Mouse (Mus musculus): ENCODE data around the gene Hpse2.

The Hpse2 gene

GRCm38 (mm10) chr19:42937544-42937943 lies 450.6 kb downstream of the Hpse2 start:
- DNase-seq = no peak

GRCm38 (mm10) chr19:42936661-42937193 lies 451.4 kb downstream of the Hpse2 start:
- no peak for DNase-seq

- no peak for DNase-seq
Observed at GRCm38 (mm10) chr19:42929702-42930101, 458.5 kb downstream of the Hpse2 start.

DNA sequence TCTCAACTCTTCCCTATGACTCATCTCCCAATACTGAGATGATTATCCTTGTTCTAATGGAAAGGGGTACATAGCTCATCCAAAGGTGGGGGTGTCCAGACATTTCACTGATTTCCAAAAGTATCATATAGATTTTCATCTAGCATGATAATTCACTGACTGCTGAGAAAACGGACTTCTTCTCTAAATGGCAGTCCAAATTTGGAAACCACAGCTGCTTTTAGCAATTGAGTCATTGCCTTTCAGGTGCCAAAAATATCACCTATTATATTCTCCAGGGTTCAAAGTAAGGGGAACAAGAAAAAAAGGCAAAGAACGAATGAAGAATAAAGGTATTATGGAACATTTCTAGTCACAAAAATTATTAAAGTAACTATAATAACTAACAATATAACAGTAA lies 459.9 kb downstream of the Hpse2 start:
- no peak for DNase-seq

DNA sequence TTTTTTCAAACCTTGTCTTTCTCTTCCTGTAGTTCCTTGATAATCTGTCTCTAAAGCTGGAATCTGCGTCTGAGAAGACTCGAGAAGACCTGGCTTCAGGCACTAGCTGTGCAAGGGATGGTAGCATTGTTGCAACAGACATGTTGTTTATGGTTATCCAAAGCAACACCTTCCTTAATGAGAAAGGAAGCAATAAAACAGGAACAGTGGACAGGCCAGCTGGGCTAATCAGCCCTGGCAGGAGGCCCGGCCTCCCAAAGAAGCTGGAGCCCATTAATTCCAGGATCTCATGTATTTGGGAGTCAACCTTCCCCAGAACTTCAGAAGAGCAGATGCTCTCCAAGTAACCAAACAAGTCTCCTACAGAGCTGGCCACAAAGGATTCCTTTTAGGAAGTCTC lies 465.5 kb downstream of the Hpse2 start:
- DNase-seq = peak; percentile 2 to 3

- DNase-seq = no peak
Observed at GRCm38 (mm10) chr19:42913703-42914102, 474.5 kb downstream of the Hpse2 start.

DNA sequence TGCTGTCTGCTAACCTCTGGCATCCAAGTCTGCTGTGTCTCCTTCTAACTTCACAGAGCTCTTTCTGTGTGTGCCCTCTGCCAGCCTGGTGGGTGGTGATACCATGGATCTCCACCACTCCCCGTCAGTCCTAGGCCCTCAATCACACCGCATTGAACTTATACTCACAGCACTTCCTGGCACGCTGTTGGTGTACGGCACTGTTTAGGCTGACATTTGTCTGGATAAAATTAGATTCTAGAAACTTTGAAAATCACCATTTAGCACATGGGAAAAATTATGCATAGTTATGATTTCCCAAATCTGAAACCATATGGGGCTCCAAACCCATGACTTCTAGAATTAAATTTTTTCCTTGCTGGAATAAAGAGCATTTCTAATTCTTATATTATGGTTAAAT lies 478.4 kb downstream of the Hpse2 start:
- DNase-seq = no peak

DNA sequence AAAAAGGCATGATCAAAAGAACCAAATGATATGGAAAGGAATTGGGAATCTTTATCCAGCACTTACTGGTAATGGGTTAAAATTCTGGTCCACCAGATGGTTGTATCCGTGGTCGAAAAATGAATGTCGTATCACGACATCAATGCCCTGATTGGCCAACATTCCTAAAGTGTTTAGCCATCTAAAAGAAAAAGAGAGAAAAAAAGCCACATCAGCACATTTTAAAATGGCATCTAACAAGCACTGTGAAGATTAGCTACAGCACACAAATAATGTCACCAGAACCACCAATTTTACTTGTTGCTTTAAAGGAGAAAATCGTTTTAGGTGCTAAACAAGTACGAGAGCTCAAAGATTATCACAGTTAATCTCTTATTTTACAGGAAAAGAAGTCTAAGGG lies 479.6 kb downstream of the Hpse2 start:
- DNase-seq = no peak

DNA sequence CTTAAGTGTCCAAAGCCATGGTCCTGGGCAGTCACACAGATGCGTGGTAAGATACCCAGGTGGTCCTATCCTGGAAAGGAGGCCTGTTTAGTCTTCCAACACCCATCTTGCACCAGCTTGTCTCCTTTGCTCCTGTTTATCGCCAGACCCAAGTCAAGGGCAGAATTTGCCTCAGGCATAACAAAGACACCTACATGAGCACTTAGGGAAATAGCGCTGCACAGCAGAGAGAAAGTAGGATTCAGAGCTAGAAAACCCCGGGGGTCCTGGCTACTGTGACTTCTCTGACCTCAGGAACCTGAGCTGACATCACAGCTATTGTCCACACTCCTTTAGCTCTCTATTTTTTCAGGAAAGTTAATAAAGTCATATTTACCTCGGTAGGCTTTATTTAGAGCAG lies 481.8 kb downstream of the Hpse2 start:
- no peak for DNase-seq

DNA sequence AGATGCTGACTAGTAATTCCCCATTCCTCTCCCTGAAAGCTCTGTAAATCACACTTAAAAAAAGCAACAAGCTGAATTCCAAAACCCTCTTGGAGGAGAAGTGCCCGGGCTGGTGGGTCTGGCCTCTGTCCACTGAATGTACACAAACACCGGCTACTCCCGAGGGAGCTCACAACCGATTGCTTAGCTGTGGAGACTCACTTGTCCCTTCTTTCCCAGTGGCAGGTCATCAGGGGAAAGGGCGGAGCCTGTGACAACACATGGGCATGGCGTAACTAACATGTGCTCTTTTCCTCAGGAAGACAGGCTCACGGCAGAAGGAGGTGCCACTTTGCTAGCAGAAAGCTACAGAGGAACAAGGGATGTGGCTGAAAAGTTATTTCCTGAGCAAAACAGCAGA lies 483.4 kb downstream of the Hpse2 start:
- no peak for DNase-seq

DNA sequence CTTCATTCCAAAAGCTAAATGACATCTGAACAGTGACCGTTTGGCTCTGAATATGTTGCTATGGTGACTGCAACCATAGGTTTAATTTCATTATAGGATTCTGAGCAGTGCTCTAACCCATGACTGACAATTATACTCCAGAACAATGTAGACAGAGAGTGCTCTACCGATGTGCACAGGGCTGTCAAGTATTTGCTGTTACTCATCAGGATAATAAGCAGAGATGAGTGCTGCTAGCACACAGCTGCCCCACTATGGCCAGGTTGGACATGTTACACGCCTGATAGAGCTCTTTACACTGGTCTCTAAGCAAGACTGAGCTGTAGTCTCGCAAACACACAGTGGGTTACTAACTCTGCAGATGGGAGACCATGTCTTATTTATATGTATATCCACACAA lies 483.9 kb downstream of the Hpse2 start:
- no peak for DNase-seq

- no peak for DNase-seq
Observed at GRCm38 (mm10) chr19:42903840-42904239, 484.3 kb downstream of the Hpse2 start.

- no peak for DNase-seq
Observed at GRCm38 (mm10) chr19:42902410-42903021, 485.6 kb downstream of the Hpse2 start.

GRCm38 (mm10) chr19:42891599-42891998 lies 496.6 kb downstream of the Hpse2 start:
- DNase-seq = no peak

DNA sequence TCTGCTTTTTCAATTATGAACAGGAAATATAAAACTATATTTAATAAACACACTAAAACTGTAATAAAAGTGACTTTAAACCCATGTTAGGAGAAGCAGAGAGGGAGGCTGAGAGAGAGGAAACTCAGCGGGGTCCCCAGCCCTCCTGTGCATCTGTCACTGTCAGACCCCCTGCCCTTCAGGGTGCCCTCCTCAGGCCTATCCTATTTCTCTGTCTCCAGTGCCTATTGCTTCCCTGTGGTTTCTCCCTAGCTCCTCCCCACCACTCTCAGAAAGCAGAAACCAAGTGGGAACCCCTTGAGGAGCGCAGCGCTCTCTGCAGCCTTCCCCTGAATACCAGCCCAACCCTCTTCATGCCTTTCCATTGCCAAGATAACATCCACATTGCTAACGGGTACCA lies 510.5 kb downstream of the Hpse2 start:
- DNase-seq = no peak

- DNase-seq = no peak
Observed at GRCm38 (mm10) chr19:42876563-42876962, 511.6 kb downstream of the Hpse2 start.

DNA sequence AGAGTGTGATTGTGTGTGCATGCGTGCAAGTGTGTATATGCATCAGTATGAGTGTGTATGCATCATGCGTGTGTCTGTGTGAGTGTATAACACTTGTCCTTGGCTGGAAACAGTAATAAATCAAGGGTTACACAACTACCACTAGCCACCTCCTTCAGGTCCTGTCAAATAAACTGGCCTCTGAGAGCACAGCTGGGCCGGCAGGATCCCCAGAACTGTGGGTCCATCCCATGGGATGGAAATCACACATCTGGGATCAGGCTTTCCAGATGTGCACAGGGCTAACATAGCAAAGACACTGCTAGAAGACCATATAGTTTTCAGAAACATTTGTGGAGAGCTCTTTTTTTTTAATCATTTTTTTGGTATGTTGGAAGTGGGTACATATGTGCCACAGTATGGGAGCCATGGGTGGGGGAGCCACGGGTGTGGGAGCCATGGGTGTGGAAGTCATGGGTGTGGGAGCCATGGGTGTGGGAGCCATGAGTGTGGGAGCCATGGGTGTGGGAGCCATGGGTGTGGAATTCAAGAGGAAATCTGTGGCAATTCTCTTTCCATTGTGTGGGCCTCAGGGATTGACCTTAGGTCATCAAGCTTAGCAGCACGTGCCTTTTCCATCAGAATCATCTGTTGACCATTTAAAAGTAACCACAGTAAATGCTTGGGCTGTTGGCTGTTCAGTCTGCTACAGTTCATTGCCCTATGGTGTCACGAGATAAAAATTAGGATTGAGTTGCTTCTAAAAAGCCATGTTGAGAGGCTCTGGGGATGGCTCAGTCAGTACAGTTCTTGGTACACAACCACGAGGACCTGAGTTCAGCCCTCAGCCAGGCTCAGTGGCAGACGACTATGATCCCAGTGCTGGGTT lies 518.3 kb downstream of the Hpse2 start:
- DNase-seq = no peak

- DNase-seq = no peak
Observed at GRCm38 (mm10) chr19:42868958-42869662, 519.0 kb downstream of the Hpse2 start.

DNA sequence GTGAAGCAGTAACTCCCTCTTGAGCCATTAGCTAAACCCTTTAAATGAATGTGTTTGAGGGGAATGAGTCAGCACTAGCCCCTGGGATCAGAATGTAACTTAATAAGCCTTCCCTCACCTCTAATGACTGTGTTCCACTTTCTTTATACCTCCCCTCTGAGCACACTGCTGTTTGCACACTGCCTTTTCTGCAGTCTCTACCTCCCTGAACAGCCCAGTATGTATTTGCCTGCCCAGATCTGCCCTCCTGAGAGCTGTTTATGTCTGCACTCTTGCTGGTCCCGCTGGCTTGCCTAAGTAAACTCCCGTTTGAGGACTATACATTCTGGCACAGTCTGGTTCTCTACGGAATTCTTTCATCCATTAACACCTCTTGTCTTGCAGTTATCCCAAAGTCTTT lies 525.1 kb downstream of the Hpse2 start:
- DNase-seq = no peak

DNA sequence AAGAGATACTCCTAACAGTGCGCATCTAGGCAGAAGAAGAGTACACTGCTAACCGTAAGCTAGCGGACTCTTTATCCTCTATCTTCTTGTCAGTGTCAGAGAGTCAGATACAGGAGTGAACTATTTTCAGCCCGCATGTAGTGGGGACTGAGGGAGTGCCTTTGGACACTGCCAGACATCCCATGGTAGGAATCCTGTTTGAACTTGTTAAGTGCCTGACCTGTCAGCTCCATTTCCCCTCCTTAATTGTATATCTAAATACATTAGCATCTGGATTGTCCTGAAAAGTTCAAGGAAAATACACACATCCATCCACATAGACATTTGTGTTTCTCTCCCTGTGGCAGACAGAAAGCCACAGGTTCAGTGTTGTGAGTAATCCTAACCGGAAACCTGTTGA lies 531.1 kb downstream of the Hpse2 start:
- DNase-seq = no peak

DNA sequence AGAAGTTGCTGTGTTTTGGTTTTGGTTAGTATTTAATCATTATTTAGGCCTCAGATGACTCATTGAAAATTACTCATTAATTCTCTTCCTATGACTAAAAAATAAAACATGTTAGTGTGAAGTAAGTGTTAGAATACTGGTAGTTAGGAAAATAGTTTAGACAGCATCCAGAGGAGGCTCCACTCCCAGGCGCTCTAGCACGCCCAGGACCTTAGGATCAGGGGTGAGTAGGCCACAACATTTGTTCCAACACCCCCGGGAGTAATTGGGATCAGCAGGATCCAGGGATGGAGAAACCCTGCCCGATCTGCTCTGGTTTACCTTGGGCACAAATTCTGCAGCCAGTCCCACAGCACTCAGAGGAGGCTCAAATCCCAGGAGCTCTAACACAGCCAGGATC lies 532.5 kb downstream of the Hpse2 start:
- no peak for DNase-seq

DNA sequence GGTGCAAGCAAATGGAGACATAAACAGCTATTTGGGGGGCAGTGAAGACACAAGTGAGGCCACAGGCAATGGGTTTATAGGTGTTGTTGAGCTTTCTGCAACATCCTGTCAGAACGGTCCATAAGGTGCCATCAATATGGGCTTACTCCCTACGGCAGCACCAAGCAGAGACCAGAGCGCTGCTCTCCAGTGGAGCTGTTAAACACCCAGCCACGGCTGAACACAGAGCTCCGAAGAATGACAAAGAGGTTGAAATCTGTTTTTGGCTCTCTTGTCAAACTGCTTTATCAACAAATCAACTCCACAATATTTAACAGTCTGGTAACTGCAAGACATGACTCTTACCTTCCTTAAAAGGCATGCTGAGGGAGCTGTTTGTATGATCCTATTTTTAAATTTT lies 537.7 kb downstream of the Hpse2 start:
- no peak for DNase-seq

- no peak for DNase-seq
Observed at GRCm38 (mm10) chr19:42839621-42840294, 548.4 kb downstream of the Hpse2 start.

Measured in kidney, adult 8-10 months (tissue).